Mouse (Mus musculus) G1E (cell line): Measurements from ENCODE around the gene Atp2b2.

Experiments used
- CTCF ChIP-seq: IDR thresholded peaks from 2 replicates; pipeline ENCODE4 v1.5.1; 2012; ENCODE audit warnings: low read depth, low read length, inconsistent platforms, mixed read lengths
- GATA1 ChIP-seq: IDR thresholded peaks from 2 replicates; pipeline ENCODE4 v1.6.1; 2012; ENCODE audit warnings: borderline replicate concordance, low read length, inconsistent platforms, mixed read lengths
- GATA2 ChIP-seq: IDR thresholded peaks from 2 replicates; pipeline ENCODE4 v1.6.1; 2012; ENCODE audit warnings: low read depth, low read length, inconsistent platforms, borderline replicate concordance

- TF ChIP-seq CTCF (no peak), GATA1 (no peak), GATA2 (no peak)
Observed at GRCm38 (mm10) chr6:113958714-113959113, 83.7 kb downstream of the Atp2b2 start.
